Mouse (Mus musculus): ENCODE results near the gene Lrrc4.

The Lrrc4 gene

DNA sequence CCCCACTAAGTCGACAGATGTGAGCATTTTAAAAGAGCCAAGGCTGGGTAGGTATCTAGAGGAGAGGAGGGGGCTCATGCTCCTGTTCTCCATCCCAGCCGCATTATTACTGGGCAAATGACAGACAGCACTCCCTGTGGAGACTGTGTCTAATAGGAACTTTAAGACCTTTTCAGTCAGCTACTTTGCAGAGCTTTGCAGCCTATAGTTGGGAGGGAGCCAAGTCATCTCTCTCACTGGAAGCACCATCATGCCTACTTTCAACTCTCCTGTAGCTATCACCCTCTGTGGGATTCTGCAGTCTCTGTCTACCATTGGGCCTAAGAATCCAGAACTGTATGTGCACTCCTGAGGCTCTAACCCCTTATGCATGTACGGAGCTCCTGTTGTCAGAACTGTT lies 5.7 kb downstream of the Lrrc4 start:
- no peak for DNase-seq (ENCODE audit: low spot score in 2 of 2)

DNA sequence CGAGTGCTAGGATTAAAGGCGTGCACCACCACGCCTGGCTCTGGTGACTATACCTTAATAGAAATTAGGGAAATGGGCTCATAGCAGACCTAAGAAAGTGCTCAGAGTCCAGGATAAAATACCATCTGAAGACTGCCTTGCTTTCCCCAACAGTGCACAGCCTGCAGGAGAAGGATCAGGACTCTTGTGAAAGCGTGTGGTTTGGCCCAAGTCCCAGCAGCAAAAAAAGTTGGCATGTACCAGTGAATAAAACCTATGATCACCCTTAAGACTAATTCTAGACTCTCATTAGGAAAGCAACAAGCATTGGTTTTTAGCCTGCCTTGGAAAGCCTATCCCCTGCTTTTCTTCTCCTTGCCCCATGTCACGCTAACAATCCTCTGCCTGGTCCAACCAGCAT lies 7.7 kb downstream of the Lrrc4 start:
- DNase-seq (ENCODE audit: low spot score in 2 of 2) = no peak

DNA sequence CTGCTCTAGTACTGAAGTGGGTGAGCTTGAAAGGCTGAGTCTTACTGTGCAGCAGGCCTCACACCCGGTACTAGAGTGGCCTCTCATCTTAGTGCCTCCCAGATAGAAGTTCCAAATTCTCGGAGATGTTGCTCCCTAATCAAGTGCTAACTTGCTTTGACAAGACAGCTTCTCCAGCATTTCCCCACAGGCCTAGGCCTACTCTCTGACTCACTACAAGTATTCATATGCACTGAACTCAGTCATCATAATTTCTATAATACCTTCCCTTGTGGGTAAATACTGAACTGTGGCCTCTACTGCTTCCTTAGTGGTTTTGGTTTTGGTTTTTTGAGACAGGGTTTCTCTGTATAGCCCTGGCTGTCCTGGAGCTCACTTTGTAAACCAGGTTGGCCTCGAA lies 8.2 kb downstream of the Lrrc4 start:
- DNase-seq (ENCODE audit: low spot score in 2 of 2) = no peak

DNA sequence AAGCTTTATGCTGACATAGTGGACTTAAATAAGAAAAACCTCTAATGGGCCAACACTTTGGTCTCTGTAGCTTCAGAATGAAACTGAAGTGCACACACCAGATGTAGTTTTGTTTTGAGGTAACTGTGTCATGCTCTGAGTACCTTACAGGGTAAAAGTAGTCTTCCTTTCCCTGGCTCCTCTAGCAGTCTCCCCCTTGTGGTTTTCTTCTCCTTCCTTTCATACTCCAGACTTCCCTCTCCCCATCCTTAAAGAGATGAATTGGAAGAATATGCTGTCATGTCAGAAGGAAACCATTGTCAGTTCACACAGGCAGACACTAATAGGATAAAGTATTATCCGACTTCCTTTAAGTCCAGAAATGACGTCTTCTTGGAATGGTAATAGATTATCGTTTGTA lies 9.3 kb downstream of the Lrrc4 start:
- no peak for DNase-seq (ENCODE audit: low spot score in 2 of 2)

DNA sequence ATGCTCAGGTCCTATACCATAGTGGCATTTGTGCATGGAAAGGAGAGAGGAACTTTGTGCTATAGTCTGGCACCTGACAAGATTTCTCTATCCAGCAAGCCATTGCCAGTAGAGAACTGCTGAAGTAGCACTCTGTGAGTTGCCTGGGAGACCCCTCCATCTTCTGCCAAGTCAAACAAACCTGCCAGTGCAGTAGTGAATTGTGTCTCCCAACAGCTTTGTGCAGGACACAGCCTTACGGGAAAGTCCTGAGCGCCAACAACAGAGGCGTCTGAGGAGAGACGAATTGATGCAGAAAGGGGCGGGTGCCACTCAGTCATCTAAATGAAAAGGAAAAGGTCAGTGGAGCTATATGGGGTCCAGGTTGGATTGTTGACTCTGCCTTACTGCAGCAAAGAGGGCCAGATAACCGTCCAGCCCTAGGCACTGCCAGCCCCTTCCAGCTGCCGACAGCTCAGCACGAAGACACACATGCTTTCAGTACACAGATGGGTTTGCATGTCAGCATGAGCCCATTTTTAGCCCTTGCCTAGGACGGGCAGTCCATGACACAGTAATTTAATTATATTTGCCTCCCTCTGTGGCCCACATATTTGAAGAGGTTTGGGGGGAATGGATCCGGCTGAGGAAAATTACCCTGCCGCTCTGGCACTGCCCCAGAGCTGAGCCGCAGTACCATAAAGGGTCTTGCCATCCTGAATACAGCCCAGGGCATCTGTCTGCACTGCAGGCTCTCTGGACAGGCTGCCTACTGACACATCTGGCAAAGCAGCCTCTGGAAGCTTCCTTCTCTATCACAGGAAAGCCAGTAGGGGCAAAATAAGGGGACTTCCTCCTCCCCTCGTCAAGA lies 11.8 kb downstream of the Lrrc4 start:
- no peak for DNase-seq (ENCODE audit: low spot score in 2 of 2)

DNA sequence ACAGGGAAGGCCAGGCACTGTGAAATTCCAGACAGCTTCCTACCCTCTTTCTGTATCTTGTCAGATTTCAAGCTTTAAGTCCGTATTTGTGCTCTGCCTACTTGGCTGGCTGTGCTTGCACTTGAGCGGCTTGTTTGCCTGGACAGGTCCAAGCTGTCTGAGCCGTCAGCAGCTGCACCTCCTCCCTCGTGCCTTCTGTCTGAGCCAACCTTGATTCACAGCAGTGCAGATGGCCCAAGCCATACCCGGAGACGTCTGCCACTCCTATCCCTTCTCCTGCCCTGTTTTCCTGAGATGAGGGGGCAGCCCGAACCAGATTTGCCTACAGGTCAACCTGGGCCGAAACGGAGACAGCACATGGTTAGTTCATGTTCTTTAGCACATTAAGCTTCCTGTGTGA lies 14.5 kb downstream of the Lrrc4 start:
- DNase-seq (ENCODE audit: low spot score in 2 of 2) = no peak

DNA sequence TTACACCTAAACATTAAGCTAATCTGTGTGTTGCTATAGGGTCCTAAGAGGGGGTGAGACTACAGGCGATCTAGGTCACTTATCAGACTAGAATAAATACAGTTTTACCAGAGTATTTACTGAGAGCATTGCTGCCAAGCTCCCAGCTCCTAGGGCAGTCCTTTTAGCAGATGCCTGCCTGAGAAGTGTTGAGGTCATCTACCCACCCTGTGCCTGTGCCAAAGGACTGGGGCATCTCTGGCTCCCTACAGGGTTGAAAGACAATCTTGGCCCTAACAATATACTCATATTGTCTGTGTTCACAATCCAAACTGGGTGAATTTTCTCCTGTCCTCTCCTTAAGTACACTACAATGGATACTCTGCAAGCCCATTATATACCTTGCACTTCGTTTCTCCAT lies 16.7 kb downstream of the Lrrc4 start:
- DNase-seq (ENCODE audit: low spot score in 2 of 2) = no peak

DNA sequence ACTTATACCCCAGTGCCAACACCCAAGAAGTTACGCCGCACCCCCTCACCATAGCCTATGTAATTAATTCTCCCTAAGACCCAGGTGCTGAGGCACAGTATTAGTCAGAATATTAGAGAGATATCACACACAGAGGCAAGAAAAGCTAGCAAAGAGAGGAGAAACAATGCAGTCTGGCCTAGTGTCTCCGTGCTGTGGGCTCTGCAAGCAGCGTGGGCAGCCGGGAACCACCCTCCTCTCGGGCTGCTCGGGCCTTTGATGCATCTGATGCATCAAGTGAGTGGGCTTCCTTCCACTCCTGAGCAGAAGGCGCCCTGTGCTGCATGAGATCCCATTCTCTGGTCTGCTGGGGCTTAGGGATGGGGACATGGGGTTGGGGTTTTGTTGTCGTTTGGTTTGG lies 18.5 kb downstream of the Lrrc4 start:
- no peak for DNase-seq (ENCODE audit: low spot score in 2 of 2)

DNA sequence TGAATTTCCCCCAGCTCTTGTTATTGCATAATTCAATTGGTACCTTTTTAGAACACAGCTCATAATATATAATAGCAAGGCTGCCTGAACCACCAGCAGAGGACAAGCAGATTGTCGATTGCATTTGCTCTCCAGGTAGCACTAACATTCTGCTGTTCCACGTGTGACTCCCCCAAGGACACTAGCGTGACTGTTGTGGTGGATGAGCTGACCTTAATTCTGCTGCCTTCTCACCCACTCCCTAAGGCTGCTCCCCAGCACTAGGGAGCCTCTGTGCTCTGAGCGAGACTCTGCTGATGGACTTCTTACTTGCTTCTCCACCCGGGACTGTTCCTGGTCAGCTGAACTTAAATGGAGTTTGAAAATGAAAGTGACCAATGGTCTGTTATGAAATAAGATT lies 26.8 kb downstream of the Lrrc4 start:
- no peak for DNase-seq (ENCODE audit: low spot score in 2 of 2)

DNA sequence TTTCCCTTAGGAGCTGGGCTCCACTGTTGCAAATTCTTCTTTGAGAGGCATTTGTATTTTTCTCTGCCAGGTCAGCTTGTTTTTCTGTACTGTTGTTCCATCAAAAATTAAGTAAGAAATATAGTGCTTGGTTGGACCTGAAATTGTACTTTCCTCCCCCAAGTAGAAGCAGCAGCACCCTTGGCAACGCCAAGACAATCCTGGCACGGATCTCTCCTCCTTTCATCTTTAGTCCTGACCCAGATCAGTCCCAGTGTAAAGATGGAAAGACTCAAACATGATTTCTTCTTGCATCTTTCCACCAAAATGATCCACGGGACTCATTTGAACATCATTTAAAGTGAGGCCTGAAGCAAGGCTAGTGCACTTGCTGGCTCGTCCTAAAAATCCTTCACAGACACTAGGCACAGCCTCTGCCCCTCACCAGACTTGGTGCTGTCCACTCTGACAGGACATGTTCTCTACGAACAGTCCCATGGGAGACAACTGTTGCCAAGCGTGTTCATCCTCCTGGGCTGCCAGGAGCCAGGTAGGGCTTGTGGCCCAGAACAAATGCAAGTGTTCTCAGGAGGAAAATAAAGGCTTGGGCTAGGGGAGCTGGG lies 27.8 kb downstream of the Lrrc4 start:
- DNase-seq (ENCODE audit: low spot score in 2 of 2) = no peak

DNA sequence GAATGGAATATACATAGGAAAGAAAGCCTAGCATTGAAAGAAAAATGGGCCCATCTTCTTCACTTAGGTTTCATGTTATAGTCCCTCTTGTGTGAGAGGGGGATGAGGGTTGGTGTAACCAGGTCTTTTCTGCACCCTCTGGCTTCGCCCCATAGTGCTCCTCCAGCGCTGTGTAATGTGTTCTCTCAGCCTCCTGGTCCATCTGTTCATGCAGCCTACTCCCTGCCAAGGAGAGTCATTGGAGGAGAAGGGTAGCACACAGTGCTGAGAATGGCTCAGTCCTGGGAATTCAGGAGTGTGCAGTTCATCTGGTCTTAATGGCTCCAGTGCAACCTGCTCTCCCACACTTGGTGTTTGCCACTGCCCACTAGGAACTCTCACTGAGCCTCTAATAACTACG lies 30.6 kb downstream of the Lrrc4 start:
- DNase-seq (ENCODE audit: low spot score in 2 of 2) = no peak

DNA sequence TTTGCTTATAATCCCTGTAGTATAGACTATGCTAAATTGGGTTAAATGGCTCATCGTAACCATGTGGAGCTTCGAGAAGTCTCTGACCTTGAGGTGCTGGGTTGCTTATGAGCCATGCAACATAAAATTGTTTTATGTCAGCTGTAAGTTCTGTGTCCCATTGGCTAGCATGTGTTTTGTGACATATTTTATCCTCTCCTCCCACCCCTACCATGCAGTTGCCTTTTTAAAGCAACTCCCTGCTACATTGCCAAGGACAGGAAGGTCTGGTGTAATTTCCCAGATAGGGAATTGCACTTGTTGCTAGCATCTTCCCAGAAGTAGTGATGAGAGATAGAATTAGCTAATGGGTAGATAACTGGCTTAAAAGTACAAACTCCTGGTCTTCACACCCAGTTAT lies 31.7 kb downstream of the Lrrc4 start:
- DNase-seq (ENCODE audit: low spot score in 2 of 2) = no peak

DNA sequence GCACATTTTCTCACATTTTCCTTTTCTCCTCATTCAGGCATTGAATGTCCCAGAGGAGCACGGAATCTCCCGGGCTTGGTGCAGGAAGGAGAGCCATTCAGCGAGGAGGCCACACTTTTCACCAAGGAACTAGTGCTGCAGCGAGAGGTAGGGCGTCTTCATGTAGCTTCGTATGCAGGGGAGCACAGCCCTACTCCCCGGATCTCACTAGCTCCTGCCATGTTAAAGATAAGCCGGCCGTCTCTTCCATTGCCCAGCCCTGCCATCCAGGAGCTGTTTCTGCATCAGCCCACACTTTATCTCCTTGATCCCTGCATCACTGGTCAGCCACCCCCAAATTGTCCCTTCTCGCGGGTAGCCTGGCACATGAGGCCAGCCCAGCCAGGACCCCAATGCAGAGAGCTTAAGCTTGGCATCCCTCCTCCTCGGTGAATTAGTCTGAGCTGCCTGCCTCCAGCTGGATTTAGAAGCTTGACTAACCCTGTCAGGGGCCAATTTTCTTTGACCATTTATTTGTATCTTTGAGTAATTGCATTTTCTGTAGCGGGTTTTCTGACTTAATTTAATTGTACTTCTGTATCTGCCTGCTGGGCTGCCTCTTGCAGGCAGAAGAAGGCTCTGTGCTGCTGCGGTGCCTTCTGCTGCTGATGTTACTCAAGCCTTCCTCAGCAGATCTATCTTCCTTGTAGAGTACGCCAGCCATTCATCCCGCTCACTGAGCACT lies 35.6 kb downstream of the Lrrc4 start:
- DNase-seq (ENCODE audit: low spot score in 2 of 2) = no peak

DNA sequence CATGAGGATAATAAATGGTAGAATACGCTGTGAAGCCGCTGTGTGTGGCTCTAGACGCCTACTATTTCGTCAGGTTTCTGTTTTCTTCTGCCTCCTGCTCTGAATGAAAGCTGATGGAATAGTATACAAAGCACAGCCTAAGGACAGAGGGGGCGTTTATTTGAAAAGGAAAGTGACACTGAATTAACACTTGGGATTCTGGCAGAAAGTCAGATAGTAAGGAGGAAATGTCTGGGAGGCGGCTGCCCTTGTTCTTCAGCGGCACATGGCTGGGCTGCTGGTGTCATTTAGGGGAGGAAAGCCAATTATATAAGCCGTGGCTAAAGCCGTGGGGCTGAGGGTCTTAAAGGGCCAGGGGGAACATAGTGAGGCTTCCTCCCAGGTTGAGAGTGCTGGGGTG lies 36.2 kb downstream of the Lrrc4 start:
- DNase-seq (ENCODE audit: low spot score in 2 of 2) = no peak

DNA sequence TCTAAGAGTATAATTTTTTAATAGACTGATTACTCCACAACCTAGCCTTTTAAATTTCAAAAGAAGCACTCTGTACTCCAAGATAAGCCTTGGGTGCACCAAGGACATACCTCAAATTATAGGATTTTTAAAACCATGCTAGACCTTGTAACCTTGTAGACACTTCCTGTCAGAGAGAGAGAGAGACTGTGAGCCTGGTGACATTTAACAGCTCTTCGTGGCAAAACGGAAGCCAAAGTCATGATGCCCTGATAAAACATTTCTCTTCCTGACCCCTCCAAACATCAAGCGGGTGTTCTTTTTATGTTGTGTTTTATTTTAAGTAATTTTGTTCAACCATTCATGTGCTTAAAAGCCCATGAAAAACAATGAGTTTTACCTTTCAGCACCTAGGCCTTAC lies 39.7 kb downstream of the Lrrc4 start:
- no peak for DNase-seq (ENCODE audit: low spot score in 2 of 2)

DNA sequence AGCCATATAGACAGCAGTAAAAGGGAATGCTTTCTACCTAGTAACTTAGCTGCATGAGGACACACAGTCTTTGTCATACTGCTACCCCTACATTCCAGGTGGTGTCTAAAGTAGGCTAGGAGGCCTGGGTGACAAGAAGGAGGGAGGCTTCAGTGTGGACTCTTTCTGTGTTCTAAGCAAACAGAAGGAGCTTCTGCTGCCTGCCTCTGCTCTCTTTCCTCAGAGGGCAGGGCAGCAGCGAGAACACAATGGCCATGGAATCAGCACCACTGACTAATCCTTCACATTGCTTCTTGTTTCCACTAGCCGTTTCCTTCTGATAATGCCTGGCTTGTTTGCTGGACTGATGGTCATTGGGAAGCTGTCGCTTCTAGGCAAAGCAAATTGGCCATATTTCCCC lies 40.4 kb downstream of the Lrrc4 start:
- no peak for DNase-seq (ENCODE audit: low spot score in 2 of 2)

DNA sequence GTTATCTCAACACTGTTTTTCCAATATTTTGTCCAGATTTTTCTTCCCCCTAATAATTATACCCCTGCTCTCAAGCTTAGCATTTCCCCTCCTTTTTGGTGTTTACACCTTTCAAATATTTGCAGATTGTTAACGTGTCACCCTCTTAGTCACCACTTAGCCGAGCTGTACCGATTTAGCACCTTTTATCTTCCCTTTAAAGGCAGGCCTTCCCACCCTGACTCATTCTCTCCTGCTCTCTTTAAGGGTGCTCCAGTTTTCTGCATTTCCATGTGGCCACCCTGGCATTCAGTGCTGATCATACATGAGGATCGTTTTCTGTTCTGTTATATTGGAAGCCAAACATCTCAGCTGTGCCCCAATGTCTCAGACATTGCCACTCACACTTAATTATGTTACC lies 41.9 kb downstream of the Lrrc4 start:
- no peak for DNase-seq (ENCODE audit: low spot score in 2 of 2)

DNA sequence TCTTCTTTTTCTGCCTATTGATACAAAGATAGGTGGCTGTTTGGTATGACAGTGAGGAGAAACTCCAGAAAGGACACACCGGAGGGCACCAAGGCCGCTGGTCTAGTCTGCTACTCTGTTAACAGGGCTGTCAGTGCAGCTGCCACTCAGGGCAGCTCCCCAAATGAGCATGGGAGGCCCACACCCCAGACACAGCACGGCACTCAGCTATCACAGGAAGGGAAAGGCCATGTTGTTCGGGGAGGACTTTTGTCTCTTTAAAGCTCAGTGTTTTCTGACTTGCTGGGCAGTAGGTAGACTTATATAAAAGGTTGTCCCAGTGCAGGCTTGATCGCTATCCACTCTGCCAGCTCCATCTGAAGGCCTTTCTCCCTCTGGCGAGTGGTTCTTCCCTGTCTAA lies 44.4 kb downstream of the Lrrc4 start:
- no peak for DNase-seq (ENCODE audit: low spot score in 2 of 2)

DNA sequence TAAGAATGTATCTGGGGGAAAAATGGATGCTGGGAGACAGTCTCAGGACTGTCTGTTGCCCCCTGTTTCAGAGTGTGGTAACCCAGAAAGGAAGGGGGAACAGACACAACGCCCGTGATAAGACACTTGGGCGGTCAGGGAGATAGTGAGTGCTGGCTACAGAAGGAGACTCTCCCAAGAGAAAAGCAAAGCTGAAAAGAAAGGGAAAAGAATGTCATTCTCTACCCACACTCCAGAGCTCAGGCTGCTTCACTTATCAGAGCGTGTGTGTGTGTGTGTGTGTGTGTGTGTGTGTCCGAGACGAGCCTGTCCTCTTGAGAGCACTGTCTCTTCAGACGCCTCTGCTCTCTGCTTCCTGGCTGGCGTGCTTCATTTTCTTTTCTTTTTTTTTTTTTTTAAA lies 45.8 kb downstream of the Lrrc4 start:
- no peak for DNase-seq (ENCODE audit: low spot score in 2 of 2)

DNA sequence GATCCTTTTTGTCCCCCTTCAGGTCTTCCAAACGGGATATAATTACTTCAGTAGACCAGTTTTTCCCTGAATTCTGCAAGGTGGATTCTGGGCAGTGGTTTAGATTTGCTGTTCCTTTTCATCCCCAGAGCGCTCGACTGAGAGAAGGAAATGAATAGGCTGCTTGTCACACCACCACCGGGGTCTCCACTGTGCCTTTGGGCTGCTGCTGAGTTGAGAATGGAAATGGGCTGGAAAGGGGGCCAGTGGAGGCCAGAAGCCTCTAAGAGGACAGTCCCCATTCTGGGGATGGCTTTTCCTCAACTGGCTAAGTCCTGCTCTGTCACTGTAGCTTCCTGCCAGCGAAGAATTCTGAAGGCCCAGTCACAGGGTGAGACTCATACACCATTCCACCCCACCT lies 47.6 kb downstream of the Lrrc4 start:
- no peak for DNase-seq (ENCODE audit: low spot score in 2 of 2)

DNA sequence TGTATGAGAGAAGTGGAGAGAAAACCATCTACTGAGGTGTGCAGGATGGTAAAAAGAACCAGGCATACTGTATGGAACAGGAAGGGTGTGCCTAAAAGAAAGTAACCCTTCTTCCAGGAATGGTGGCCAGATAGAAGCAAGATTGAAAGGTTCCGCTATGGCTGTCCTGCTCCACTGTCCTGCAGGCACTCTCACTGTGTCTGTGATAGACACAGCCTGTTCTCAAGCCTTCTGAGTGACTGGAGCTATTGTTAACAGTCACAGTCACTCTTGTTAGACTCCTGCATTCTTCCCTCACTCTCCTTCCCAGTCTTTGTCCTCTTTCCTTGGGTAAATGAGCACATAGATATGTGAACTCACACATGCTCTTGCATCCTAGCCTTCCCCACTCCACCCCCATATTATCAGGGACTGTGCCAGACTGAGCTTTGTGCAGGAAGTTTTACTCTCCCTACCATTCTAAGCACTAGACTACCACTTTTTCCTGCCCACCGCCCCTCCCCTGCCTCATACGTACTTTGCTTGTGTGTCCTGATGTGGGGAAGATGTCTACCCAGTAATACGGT lies 48.4 kb downstream of the Lrrc4 start:
- DNase-seq (ENCODE audit: low spot score in 2 of 2) = no peak

DNA sequence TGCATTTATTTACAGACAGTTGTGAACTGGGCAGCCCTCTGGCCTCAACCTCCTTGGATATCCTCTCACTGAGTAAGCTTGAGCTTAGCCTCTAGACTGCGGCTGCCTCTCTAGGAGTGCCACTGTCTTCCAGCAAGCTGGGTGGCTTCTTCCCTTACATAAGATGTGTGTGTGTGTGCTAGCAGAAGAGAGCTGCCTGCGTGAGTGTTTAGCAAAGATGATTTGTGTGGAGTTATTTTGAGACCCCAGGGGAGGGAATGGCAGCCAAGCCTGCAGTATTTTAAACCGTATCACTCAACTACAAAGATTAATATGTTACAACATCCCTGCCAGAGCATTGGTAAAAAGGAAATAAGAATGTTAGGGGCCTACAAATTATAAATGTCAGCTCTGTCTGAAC lies 49.9 kb downstream of the Lrrc4 start:
- DNase-seq (ENCODE audit: low spot score in 2 of 2) = no peak

DNA sequence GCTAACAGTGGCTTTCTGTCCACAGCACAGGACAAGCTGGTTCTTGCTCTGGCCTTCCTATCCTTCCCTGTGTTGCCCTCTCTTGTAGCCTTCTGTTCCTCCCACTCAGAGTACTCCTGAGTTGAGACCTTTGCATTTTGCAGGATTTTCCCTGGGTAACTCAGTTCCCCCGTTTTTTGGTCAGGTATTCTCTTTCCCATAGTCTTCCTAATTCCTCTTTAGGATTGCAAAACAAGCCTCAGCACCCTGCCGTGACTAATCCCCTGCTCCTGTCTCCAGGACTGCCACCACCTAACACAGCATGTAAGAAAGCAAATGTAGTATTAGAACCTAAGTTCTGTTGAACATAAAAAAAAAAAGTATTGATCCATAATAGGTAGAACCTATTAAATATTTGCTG lies 60.2 kb downstream of the Lrrc4 start:
- no peak for DNase-seq (ENCODE audit: low spot score in 2 of 2)
